Mouse (Mus musculus): ENCODE data around the gene Klkb1. TPM values are rescaled to one million over a fixed set of nuclear protein-coding genes. Genes with fewer than 3 reads are reported as not detected.

The Klkb1 gene
- total RNA-seq, 2 experiments from 2014 or later, result not detected

Other genes starting within 250 kb of the Klkb1 start
- not detected for gene Mtnr1a, start 225.7 kb downstream of the Klkb1 start, total RNA-seq (2021)
- not detected for gene F11, start 32.8 kb downstream of the Klkb1 start, total RNA-seq (2021)
- gene Gm45753, start 13.6 kb upstream of the Klkb1 start, total RNA-seq (2021), result not detected
- 10 to 100 TPM; 23.5 to 23.7 TPM for gene Cyp4v3, start 38.4 kb upstream of the Klkb1 start, total RNA-seq (2021)
- 10 to 100 TPM in 1 of 2 experiments, 1 to 10 TPM in 1; 9.8 to 12.0 TPM for gene Fam149a, start 87.4 kb upstream of the Klkb1 start, total RNA-seq (2021)
- gene Tlr3, start 116.2 kb upstream of the Klkb1 start, total RNA-seq (2021), result 1 to 10 TPM; 3.6 to 5.3 TPM
- gene Sorbs2, start 212.9 kb upstream of the Klkb1 start, total RNA-seq (2021), result 100 to 1,000 TPM; 110 to 130 TPM